Mouse (Mus musculus): ENCODE measurements around the gene Tbx19.

The Tbx19 gene

DNA sequence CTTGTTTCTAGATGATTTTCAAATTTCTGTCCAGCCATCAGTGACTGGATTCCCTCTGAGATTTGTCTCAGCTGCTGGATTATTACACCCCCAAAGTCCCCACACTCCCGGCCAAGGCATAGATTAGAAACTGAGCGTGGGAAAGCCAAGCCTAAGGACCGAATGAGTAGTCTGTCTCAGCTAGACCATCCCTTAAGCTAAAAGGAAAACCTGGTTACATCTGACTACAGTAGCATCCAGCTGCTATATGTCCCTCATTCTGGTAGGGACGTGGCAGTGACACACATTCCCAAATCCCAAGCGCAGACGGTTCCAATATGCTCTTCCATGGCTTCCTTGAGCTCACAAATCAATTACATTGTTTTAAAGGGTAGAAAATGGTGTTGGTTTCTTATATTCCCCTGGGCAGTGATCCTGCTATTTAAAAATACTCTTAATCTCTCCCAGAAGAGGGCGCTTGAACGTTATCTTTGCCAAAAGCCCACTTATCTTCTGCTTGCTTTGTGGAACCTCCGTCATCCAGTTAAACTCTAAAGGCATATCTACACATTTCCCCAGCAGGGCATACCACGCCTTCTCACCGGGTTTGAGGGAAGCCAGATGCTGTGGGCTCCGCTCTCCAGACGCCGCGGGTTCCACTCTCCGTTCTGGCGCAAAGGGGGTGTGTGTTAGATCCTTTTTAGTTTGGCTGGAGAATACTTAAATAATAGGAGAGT lies 46.0 kb downstream of the Tbx19 start:
- DNase-seq (ENCODE audit: low read depth), result no peak

DNA sequence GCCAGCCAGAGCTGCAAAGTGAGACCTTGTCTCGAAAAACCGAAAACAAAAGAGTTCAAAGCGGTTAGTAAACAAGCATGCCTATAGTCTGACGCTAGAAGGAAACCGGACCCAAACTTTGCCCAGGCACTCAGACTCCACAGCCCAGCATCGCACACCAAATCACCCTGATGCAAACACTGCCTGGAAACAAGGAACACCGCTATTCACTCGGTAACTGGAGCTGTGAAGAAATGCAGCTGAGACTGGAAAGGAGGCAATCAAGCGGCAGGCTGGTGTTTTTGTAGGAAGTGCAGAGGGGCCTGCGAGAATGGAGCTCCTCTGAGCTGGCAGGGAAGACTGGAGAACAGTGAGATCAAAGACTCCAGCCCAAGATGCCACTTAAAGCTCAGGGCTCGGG lies 46.9 kb downstream of the Tbx19 start:
- no peak for DNase-seq (ENCODE audit: low read depth)

DNA sequence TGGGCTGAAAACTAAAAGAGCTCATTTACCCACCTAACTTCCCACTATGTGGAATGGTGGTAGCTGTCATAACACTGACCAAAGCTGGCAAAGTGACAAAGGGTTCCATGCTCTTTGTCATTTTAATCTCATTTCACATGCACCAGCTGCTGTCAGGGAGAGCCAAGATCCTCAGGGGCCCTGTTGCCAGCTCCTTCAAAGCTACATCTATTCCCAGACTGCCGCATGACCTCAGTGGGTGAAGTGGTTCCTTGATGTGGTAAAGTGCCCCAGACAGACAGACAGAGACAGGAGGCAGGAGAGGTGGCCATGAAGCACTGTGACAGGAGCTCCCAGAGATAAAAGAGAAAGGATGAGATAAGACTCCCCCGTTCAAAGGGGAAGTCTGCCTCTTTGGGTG lies 49.9 kb downstream of the Tbx19 start:
- no peak for DNase-seq (ENCODE audit: low read depth)

DNA sequence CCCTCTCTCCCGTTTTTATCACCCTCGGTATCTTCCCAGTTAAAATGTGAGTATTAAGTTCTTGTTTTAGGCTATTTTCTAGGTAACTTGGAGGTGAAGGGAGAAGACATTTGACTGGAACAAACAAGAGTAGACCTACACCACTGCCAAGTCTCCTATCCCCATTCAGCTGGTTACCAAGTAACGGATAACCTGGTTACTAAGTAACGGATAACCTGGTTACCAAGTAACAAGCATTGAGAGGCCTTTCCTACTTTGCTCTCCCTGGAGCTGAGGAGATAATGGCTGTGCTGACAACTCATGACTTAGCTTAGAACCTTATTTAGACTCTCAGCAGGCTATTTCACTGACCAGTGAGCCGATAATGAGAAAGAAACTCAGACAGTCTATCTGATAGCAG lies 51.4 kb downstream of the Tbx19 start:
- DNase-seq (ENCODE audit: low read depth), result no peak

DNA sequence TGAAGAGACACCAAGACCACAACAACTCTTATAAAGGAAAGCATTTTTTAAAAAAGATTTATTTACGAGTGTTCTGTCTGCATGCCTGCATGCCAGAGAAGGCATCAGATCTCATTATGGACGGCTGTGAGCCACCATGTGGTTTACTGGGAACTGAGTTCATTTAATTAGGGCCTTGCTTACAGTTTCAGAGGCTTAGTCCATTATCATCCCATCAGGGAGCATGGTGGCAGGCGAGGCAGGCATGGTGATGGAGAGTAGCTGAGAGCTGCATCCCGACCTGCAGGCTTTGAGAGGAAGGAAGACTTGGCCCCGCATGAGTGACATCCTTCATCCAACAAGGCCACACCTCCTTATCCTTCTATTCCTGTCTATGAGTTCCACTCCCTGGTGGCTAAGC lies 52.1 kb downstream of the Tbx19 start:
- no peak for DNase-seq (ENCODE audit: low read depth)

DNA sequence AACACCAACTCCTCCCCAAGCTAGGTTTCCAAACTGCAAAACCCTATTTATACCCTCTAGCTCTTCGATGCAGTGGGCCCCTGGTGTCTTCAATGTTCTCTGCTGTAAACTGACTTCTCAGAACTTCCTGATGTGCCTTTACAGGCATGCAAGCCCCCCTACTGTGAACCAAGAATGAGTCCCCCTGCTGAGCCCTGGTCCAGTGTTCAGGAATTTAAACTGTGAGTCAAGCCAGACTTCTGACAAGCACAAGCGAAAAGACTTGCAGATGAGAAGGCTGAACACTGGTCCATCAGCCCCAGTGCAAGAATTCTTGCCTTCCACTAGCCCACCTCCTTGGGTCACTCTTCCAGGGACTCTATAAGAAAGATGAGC lies 54.6 kb downstream of the Tbx19 start:
- no peak for DNase-seq (ENCODE audit: low read depth)

DNA sequence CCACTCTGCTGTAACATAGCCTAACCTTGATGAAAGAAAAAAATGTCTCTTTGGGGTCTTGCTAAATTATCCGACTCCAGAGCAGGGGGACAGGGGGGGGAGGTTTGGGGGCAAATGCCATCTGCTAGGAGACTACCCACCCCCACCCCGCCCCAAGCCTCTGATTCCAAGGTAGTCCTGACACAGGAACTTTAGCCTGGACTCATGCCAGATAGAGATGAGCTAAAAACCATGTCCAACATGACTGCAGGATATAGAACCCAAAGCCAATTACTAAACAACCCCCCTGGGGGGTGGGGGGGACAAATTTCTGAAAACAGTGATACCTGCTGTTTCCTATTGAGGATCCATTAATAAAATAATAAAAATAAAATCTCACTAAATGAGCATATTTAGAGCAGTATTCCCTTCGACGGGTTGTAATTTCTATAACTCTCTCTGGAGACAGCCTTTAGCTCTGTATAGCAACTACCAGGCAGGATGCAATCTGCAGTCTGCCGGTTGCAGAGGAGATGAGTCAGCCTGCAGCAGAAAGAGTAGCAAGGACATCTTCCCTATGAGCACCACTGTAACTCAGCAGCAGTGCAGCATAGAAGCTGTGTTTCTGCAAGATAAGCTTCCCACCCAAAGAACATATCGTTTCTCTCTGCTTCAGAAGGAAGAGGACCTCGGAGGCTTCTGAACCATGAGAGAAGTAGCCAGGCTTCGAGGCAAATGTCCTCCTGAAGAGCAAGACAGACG lies 55.1 kb downstream of the Tbx19 start:
- no peak for DNase-seq (ENCODE audit: low read depth)

DNA sequence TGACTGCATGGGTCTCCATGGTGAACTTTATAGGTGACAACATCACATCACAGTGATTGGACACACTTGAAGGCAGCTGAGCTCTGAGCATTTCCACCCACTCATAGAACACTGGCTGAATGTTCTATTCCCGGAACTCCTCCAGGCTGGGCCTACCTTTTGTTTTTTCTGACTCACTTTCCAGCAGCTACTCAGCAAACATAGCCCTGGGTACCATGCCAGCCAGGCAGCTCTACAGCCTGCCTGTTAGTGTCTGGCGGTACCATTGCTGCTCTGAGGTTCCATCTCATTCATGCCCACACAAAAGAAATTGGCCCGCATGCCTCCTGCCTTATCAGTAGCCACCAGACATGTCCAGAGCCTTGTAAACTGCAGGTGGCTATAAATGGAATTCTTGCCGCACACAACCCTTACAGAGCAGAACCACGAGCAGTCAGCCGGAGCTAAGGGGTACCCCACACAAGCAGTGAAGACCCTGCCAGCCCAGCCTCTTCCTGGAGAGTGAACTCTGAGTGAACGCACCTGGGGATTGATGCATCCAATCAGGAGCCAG lies 55.8 kb downstream of the Tbx19 start:
- DNase-seq (ENCODE audit: low read depth), result no peak

DNA sequence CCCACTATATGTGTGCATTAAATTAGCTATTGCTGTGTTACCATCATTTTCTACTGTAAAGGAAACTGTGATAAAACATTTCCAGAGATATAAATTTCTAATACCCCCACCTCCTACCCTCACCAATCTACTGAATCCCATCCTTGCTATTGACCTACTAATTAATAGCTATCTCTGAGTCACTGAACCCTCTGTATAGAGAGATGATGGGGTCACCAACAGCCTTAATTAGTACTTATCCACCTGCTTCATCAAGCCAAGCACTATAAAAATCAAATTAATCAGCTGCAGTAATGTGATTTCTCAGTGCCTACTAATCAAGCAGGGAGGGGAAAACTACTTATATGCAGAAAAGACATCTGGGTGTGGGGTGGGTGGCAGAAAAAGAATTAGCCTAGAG lies 61.0 kb downstream of the Tbx19 start:
- no peak for DNase-seq (ENCODE audit: low read depth)

DNA sequence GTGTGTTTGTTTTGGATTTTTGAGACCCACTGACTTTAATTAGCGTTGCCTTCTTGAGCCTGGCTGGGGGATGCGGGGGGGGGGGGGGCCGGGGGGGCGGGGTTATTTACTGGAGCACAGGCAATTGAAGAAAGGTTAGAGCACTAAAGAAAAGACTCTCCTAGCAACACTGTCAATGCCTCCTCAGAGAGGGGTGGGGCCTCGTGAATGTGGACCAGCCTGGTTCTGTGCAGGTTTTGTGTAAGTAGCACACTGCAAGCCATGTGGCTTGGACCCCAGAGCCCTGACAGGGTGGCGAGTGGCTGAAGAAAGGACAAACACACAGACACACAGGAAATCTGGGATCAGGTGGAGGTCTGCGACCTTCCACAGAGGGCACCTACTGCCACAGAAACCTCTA lies 65.7 kb downstream of the Tbx19 start:
- no peak for DNase-seq (ENCODE audit: low read depth)

DNA sequence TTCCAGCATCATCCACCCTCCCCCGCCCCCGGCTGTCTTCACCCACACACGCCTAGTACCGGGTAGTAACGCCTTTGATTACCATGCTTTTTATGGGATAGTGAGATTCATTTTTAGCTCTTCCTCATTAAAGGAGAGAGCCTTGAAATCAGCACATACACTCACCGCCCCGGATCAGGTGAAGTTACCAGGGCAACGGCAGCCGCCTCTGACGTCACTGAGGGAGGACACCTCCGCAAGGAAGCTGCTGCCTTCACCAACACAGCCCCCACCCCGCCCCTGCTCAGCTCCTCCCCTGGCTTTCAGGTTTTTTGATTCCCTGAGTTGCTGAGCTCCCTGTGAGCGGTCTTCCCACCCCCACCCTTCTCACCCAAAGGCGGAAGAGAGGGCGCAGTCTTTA lies 68.9 kb downstream of the Tbx19 start:
- no peak for DNase-seq (ENCODE audit: low read depth)

DNA sequence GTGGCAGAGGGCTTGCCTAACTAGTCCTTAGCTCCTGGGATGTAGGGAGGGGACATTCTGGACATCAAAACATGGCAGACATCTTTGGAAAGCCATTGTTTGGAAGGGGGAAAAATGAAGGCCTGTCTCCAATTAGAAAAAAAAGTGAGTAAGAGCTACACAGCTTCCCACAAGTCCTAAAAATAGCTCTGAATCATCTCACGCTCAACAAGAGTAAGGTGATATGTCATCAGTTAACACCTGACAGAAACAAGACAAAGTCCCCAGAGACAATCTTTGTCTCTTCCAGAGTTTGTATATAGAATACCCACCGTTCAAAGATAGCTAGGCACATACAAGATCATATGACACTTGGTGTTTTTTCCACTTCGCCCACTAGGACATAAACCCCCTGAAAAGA lies 71.0 kb downstream of the Tbx19 start:
- no peak for DNase-seq (ENCODE audit: low read depth)

All from c-Kit-positive CD71-negative TER-119-negative erythroid progenitor cells, embryonic 14.5 days (primary cell).